Mouse (Mus musculus) heart, embryonic 16.5 days (tissue): ENCODE results near the gene Tifa. TPM values are rescaled to one million over a fixed set of nuclear protein-coding genes. Genes with fewer than 3 reads are reported as not detected.

ENCODE experiments used
- ATAC-seq: fragments of 200-750 bp; cut with Nextera tagmentation; replicated peaks from 2 replicates; pipeline ENCODE4 v1.8.0; 2017; ENCODE audit warnings: moderate number of reproducible peaks; ENCODE audit not compliant: insufficient read depth, low FRiP score; ENCODE audit errors: extremely low read depth
- H3K27ac ChIP-seq: fragments of 300-500 bp; sonication (generic); 2 replicates; pipeline ENCODE4 v1.5.1; 2014; ENCODE audit warnings: mild to moderate bottlenecking, low read length, control low read depth, moderate library complexity
- H3K27me3 ChIP-seq: fragments of 300-500 bp; sonication (generic); 2 replicates; pipeline ENCODE4 v1.6.1; 2014; ENCODE audit warnings: low read length, mixed read lengths; ENCODE audit not compliant: control insufficient read depth, insufficient read depth
- H3K36me3 ChIP-seq: fragments of 300-500 bp; sonication (generic); 2 replicates; pipeline ENCODE4 v1.6.1; 2014; ENCODE audit not compliant: control insufficient read depth, insufficient read depth
- H3K4me1 ChIP-seq: fragments of 300-500 bp; sonication (generic); 2 replicates; pipeline ENCODE4 v1.6.1; 2014; ENCODE audit warnings: low read length, mixed read lengths; ENCODE audit not compliant: control insufficient read depth, insufficient read depth
- H3K4me2 ChIP-seq: fragments of 300-500 bp; sonication (generic); 2 replicates; pipeline ENCODE4 v1.6.1; 2014; ENCODE audit warnings: low read depth, mild to moderate bottlenecking, control low read depth, low read length
- H3K4me3 ChIP-seq: fragments of 300-500 bp; sonication (generic); 2 replicates; pipeline ENCODE4 v1.5.1; 2014; ENCODE audit warnings: mild to moderate bottlenecking, control low read depth, low read length
- H3K9ac ChIP-seq: fragments of 300-500 bp; sonication (generic); 2 replicates; pipeline ENCODE4 v1.6.1; 2014; ENCODE audit warnings: low read length, control low read depth
- H3K9me3 ChIP-seq: fragments of 300-500 bp; sonication (generic); replicated peaks from 2 replicates; pipeline ENCODE4 v1.6.1; 2016; ENCODE audit warnings: low read length; ENCODE audit not compliant: control insufficient read depth
- WGBS: fragments of 180-500 bp; shearing (Covaris S2); extraction: QIAGEN DNeasy Blood & Tissue Kit; methylation state at CpG from one replicate; pipeline ENCODE4 v1.1.7; 2014; 5-methylcytosine and 5-hydroxymethylcytosine counted together
- polyA plus RNA-seq: library from polyadenylated mRNA; unstranded; fragments of >200 nt; fragmentation: Nextera tagmentation; extraction: Ambion mirVana; gene quantifications from 2 replicates; pipeline ENCODE4 v1.2.1, GENCODE M21; 2015

Gene Tifa
- polyA plus RNA-seq, 1 experiment from 2014 or later = 4.0 TPM

DNA sequence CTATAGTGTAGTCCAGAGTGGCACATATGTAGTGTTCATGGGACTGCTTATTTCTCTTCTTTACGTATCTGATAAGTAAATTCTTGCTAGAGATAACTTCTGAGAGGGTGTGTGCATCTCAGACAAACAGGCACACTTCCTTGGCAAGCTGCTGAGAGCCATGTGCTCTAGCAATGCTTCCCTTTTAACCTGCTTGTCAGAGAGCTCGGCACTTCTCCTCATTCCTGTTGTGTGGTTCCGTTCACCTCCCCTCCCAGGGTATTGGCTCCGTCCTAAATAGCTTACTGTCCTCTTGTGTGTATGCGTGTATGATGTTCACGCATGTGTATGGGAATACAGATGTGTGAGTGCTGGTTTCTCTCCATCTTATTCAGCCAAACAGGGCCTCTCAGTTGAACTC, 33.1 kb upstream of the Tifa start:
- H3K4me1 ChIP-seq = no peaks in the 10 kb centered on the region
- H3K27ac ChIP-seq = no peak overlapping the region
- peaks cover 7% of the 10 kb centered on the region; the same call in 1 of the 2 replicates for H3K27me3 ChIP-seq
- no peak for ATAC-seq
- WGBS = 75% methylated on average over 6 of the region's 6 CpGs
- H3K4me2 ChIP-seq = no peak overlapping the region
- no peaks in the 10 kb centered on the region for H3K36me3 ChIP-seq
- H3K4me3 ChIP-seq = no peak overlapping the region
- H3K9ac ChIP-seq = no peak overlapping the region
- no peaks in the 10 kb centered on the region for H3K9me3 ChIP-seq

- no peak overlapping the region for H3K27ac ChIP-seq
- H3K27me3 ChIP-seq = peaks cover 7% of the 10 kb centered on the region; the same call in 1 of the 2 replicates
- H3K9me3 ChIP-seq = no peaks in the 10 kb centered on the region
- no peaks in the 10 kb centered on the region for H3K36me3 ChIP-seq
- H3K9ac ChIP-seq = no peak overlapping the region
- no peaks in the 10 kb centered on the region for H3K4me1 ChIP-seq
- no peak overlapping the region for H3K4me2 ChIP-seq
- no peak overlapping the region for H3K4me3 ChIP-seq
- no peak for ATAC-seq
These were observed 31.7 kb upstream of the Tifa start for GRCm38 (mm10) chr3:127757886-127758301.

DNA sequence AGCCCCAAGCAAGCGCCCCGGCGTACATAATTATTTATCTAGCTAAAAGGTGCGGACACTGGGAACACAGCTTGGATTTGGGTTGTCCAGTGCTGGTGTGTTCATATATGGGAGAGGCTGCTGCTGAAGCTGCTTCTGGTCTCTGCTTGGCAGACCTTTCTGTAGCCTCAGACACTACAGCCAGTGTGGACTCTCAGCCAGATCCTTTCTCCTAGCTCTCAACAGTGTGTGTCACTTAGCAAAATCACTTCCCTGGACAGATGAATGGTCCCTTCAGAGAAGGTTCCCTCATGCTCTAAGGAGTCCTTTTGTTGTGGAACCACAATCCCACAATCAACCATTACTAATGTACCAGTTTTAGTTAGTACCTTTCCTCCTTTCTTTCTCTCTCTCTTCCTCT, 30.8 kb upstream of the Tifa start:
- Histone ChIP-seq H3K4me3 (no peak overlapping the region), H3K4me2 (no peak overlapping the region), H3K36me3 (no peaks in the 10 kb centered on the region), H3K27ac (no peak overlapping the region), H3K27me3 (peaks cover 7% of the 10 kb centered on the region; the same call in 1 of the 2 replicates), H3K9me3 (no peaks in the 10 kb centered on the region), H3K4me1 (no peaks in the 10 kb centered on the region), H3K9ac (no peak overlapping the region)
- ATAC-seq = no peak
- WGBS = 67% methylated on average over 4 of the region's 4 CpGs

DNA sequence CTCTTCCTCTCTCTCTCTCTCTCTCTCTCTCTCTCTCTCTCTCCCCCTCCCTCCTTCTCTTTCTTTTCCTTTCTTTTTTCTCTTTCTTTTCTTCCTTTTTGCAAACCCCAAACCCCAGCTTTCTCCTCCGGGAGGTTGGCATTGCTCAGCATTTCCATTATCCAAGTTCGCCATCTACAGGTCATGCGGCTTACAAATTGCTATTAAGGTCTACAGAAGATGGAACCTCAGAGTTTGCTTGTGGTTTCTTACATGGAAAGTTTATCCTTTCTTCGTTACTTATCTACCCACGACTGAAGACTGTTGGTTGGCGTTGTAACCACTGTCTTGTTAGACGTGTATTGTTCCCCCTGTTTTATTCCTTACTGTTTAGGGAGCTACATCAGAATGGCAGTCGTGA, 30.4 kb upstream of the Tifa start:
- H3K4me1 ChIP-seq = no peaks in the 10 kb centered on the region

GRCm38 (mm10) chr3:127762403-127762802, 27.2 kb upstream of the Tifa start:
- WGBS = 60% methylated on average over 8 of the region's 8 CpGs
- no peak overlapping the region for H3K4me2 ChIP-seq
- H3K9ac ChIP-seq = no peak overlapping the region
- no peak overlapping the region for H3K4me3 ChIP-seq
- H3K4me1 ChIP-seq = no peaks in the 10 kb centered on the region
- H3K27ac ChIP-seq = no peak overlapping the region
- no peak for ATAC-seq
- H3K36me3 ChIP-seq = no peaks in the 10 kb centered on the region
- H3K27me3 ChIP-seq = peaks cover 7% of the 10 kb centered on the region; the same call in 1 of the 2 replicates
- no peaks in the 10 kb centered on the region for H3K9me3 ChIP-seq

More for the DNA sequence above, 30.4 kb upstream of the Tifa start:
- peaks cover 7% of the 10 kb centered on the region; the same call in 1 of the 2 replicates for H3K27me3 ChIP-seq
- H3K9me3 ChIP-seq = no peaks in the 10 kb centered on the region
- no peak for ATAC-seq
- no peak overlapping the region for H3K4me3 ChIP-seq
- H3K9ac ChIP-seq = no peak overlapping the region
- no peak overlapping the region for H3K27ac ChIP-seq
- 16% methylated on average over 8 of the region's 8 CpGs for WGBS
- H3K36me3 ChIP-seq = no peaks in the 10 kb centered on the region
- no peak overlapping the region for H3K4me2 ChIP-seq

DNA sequence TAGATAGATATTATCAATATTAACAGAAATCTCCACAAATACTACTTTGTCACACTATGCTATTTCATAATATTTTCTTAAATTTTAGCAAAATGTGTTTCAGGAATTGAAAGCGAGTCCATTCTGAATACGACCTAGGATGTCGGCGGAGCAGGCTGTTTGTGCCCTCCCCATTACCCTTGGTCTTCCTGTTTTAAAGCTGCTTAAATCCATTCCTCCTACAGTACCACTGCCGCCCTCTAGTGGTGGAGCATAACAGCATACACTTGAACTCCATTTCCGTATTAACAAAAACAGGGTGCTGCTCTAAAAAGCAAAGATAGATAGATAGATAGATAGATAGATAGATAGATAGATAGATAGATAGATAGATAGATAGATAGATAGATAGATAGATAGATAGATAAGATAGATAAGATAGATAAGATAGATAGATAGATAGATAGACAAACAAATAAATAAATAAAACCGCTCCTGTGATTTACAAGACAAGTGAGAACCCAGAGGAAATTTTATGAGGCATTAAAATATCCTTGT, 26.5 kb upstream of the Tifa start:
- Histone ChIP-seq H3K9me3 (no peaks in the 10 kb centered on the region), H3K27ac (no peak overlapping the region), H3K36me3 (no peaks in the 10 kb centered on the region), H3K4me3 (no peak overlapping the region), H3K4me1 (no peaks in the 10 kb centered on the region), H3K4me2 (no peak overlapping the region), H3K27me3 (peaks cover 4% of the 10 kb centered on the region; the same call in 1 of the 2 replicates), H3K9ac (no peak overlapping the region)
- ATAC-seq = no peak
- WGBS = 22% methylated on average over 7 of the region's 7 CpGs

DNA sequence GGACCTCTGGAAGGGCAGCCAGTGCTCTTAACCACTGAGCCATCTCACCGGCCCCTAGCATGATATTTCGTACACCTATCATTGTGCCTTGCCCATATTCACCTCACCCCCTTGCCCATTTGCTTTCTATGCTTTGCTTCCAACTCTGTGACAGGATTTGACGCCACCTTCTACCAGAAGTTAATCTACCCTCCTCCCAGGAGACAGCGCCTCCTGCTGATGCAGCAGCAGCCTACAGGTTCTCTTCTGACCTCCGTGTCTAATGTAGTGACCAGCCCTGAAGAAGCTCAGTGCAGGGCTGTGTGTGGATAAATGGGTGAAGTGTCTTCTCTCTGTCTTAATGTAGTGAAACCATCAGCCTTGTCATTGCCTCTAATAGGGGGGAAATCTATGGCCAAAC, 25.1 kb upstream of the Tifa start:
- no peak overlapping the region for H3K27ac ChIP-seq
- WGBS = 58% methylated on average over 5 of the region's 5 CpGs

GRCm38 (mm10) chr3:127765971-127766370, 23.6 kb upstream of the Tifa start:
- Histone ChIP-seq H3K27ac (no peak overlapping the region), H3K4me3 (no peak overlapping the region), H3K4me1 (no peaks in the 10 kb centered on the region), H3K4me2 (no peak overlapping the region), H3K9me3 (no peaks in the 10 kb centered on the region), H3K9ac (no peak overlapping the region), H3K27me3 (no peaks in the 10 kb centered on the region), H3K36me3 (no peaks in the 10 kb centered on the region)
- WGBS = 64% methylated on average over 3 of the region's 3 CpGs
- no peak for ATAC-seq

More for the DNA sequence above, 25.1 kb upstream of the Tifa start:
- 0 out of 2 replicates have a peak, but pooled peaks cover 2% of the 10 kb centered on the region for H3K27me3 ChIP-seq
- no peak overlapping the region for H3K4me2 ChIP-seq
- H3K9me3 ChIP-seq = no peaks in the 10 kb centered on the region
- no peaks in the 10 kb centered on the region for H3K4me1 ChIP-seq
- H3K36me3 ChIP-seq = no peaks in the 10 kb centered on the region
- H3K4me3 ChIP-seq = no peak overlapping the region
- no peak overlapping the region for H3K9ac ChIP-seq
- no peak for ATAC-seq

DNA sequence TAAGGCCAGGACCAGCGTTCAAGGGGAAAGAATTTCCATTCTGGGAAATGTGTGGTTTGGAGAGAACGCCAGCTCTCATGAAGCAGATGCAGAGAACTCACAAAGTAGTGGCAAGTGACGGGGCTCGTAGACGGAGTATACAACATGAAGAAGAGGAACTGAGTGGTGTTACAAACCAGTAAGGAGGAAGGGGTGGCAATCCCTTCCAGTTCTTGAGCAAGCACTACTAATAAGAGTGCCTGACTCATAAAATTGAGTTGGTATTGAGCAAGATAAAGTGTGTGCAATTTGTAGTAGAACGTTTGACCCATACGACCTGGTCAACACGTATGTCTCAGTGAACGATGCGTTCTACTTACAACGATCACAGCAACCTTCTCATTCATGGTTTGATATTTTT, 20.5 kb upstream of the Tifa start:
- H3K4me3 ChIP-seq = no peak overlapping the region
- no peak overlapping the region for H3K27ac ChIP-seq
- no peaks in the 10 kb centered on the region for H3K9me3 ChIP-seq
- H3K4me1 ChIP-seq = no peaks in the 10 kb centered on the region
- no peak overlapping the region for H3K4me2 ChIP-seq
- H3K27me3 ChIP-seq = no peaks in the 10 kb centered on the region
- 83% methylated on average over 11 of the region's 11 CpGs for WGBS
- H3K9ac ChIP-seq = no peak overlapping the region
- ATAC-seq = no peak
- H3K36me3 ChIP-seq = no peaks in the 10 kb centered on the region
